Mouse (Mus musculus) erythroblast, adult 5-6 weeks (primary cell): ENCODE measurements at regions not wholly inside any gene's neighbourhood (a gene's known extent, or its start where the extent isn't known, plus 50 kb on each side); places are given as distances from the start of the nearest gene placed in this dataset.

Source experiments
- ATAC-seq: replicated peaks from 2 replicates; pipeline ENCODE4 v1.8.0; 2016; ENCODE audit warnings: moderate number of reproducible peaks, mild to moderate bottlenecking, moderate TSS enrichment, inconsistent platforms; ENCODE audit not compliant: poor library complexity, low FRiP score, severe bottlenecking

GRCm38 (mm10) chr16:92963582-92963981 is 137.6 kb upstream of the Runx1 start:
- no peak for ATAC-seq

- no peak for ATAC-seq
These were observed 135.4 kb upstream of the Runx1 start for GRCm38 (mm10) chr16:92961361-92961760.

- ATAC-seq: no peak
These were observed 134.8 kb upstream of the Runx1 start for GRCm38 (mm10) chr16:92960740-92961139.

GRCm38 (mm10) chr16:92958967-92959366 is 133.0 kb upstream of the Runx1 start:
- no peak for ATAC-seq

GRCm38 (mm10) chr16:92958146-92958545 is 132.2 kb upstream of the Runx1 start:
- no peak for ATAC-seq

- no peak for ATAC-seq
These were observed 129.6 kb upstream of the Runx1 start for GRCm38 (mm10) chr16:92955508-92955907.

- no peak for ATAC-seq
These were observed 129.1 kb upstream of the Runx1 start for GRCm38 (mm10) chr16:92955087-92955486.

- 0 out of 2 replicates have a peak, but pooled peaks have one; percentile 28 for ATAC-seq
These were observed 128.1 kb upstream of the Runx1 start for GRCm38 (mm10) chr16:92953936-92954654.

GRCm38 (mm10) chr16:92952336-92953097 is 126.6 kb upstream of the Runx1 start:
- no peak for ATAC-seq

GRCm38 (mm10) chr16:92951516-92951915 is 125.6 kb upstream of the Runx1 start:
- ATAC-seq: no peak

- ATAC-seq: no peak
These were observed 122.5 kb upstream of the Runx1 start for GRCm38 (mm10) chr16:92948494-92948893.

GRCm38 (mm10) chr16:92946554-92946953 is 120.6 kb upstream of the Runx1 start:
- ATAC-seq: no peak

GRCm38 (mm10) chr16:92943901-92944300 is 118.0 kb upstream of the Runx1 start:
- no peak for ATAC-seq

GRCm38 (mm10) chr16:92939618-92940017 is 113.7 kb upstream of the Runx1 start:
- no peak for ATAC-seq

GRCm38 (mm10) chr16:92935848-92936535 is 110.0 kb upstream of the Runx1 start:
- ATAC-seq: no peak

- ATAC-seq: no peak
These were observed 104.2 kb upstream of the Runx1 start for GRCm38 (mm10) chr16:92930103-92930502.

- ATAC-seq: no peak
These were observed 102.3 kb upstream of the Runx1 start for GRCm38 (mm10) chr16:92928201-92928600.

- ATAC-seq: no peak
These were observed 101.7 kb upstream of the Runx1 start for GRCm38 (mm10) chr16:92927662-92928061.

GRCm38 (mm10) chr16:92926853-92927252 is 100.9 kb upstream of the Runx1 start:
- 0 out of 2 replicates have a peak, but pooled peaks have one; percentile 18 for ATAC-seq

- no peak for ATAC-seq
These were observed 95.0 kb upstream of the Runx1 start for GRCm38 (mm10) chr16:92920947-92921346.

- no peak for ATAC-seq
These were observed 91.4 kb upstream of the Runx1 start for GRCm38 (mm10) chr16:92917356-92917755.
